Mouse (Mus musculus) forebrain, postnatal 0 days (tissue): ENCODE results near the gene Ppp2r3a. TPM values are rescaled to one million over a fixed set of nuclear protein-coding genes. Genes with fewer than 3 reads are reported as not detected.

Source experiments
- ATAC-seq: fragments of 200-750 bp; cut with Nextera tagmentation; 2 replicates; pipeline ENCODE4 v1.8.0; 2017; ENCODE audit warnings: mild to moderate bottlenecking, moderate library complexity
- DNase-seq: peaks from one replicate; pipeline ENCODE4 v3.0.0-alpha.2; 2015
- H3K27ac ChIP-seq: fragments of 300-500 bp; sonication (generic); 2 replicates; pipeline ENCODE4 v1.5.1; 2014; ENCODE audit warnings: low read depth, mild to moderate bottlenecking, antibody characterized with exemption, low read length, moderate library complexity, mixed read lengths
- H3K27me3 ChIP-seq: fragments of 300-500 bp; sonication (generic); 2 replicates; pipeline ENCODE4 v1.6.1; 2014; ENCODE audit warnings: mild to moderate bottlenecking, low read length, mixed read lengths; ENCODE audit not compliant: insufficient read depth
- H3K36me3 ChIP-seq: fragments of 300-500 bp; sonication (generic); 2 replicates; pipeline ENCODE4 v1.6.1; 2014; ENCODE audit warnings: mild to moderate bottlenecking, moderate library complexity; ENCODE audit not compliant: insufficient read depth
- H3K4me1 ChIP-seq: fragments of 300-500 bp; sonication (generic); 2 replicates; pipeline ENCODE4 v1.6.1; 2014; ENCODE audit warnings: antibody characterized with exemption; ENCODE audit not compliant: insufficient read depth
- H3K4me2 ChIP-seq: fragments of 300-500 bp; sonication (generic); 2 replicates; pipeline ENCODE4 v1.6.1; 2014; ENCODE audit warnings: low read depth, mild to moderate bottlenecking, moderate library complexity
- H3K4me3 ChIP-seq: fragments of 300-500 bp; sonication (generic); 2 replicates; pipeline ENCODE4 v1.5.1; 2014; ENCODE audit warnings: low read depth, low read length, mixed read lengths
- H3K9ac ChIP-seq: fragments of 300-500 bp; sonication (generic); 2 replicates; pipeline ENCODE4 v1.6.1; 2014; ENCODE audit warnings: mild to moderate bottlenecking
- H3K9me3 ChIP-seq: fragments of 300-500 bp; sonication (generic); 2 replicates; pipeline ENCODE4 v1.6.1; 2016; ENCODE audit warnings: low read length
- CTCF ChIP-seq: sonication (generic); IDR thresholded peaks from 2 replicates; pipeline ENCODE4 v1.5.1; 2016; ENCODE audit warnings: antibody characterized with exemption, control low read depth, low read depth
- whole genome bisulfite sequencing: fragments of 180-500 bp; shearing (Covaris S2); extraction: QIAGEN DNeasy Blood & Tissue Kit; methylation state at CpG from one replicate; pipeline ENCODE4 v1.1.7; 2014; 5-methylcytosine and 5-hydroxymethylcytosine counted together
- polyA plus RNA-seq: library from polyadenylated mRNA; unstranded; fragments of >200 nt; fragmentation: Nextera tagmentation; extraction: Ambion mirVana; gene quantifications from 2 replicates; pipeline ENCODE4 v1.2.1, GENCODE M21; 2015
- total RNA-seq: library from RNA; depleted of rRNA; stranded (reverse); fragments of >200 nt; gene quantifications from 2 replicates; pipeline ENCODE4 v1.2.3, GENCODE M21; 2014

Gene Ppp2r3a
- total and polyA plus RNA-seq, 2 experiments from 2014 or later, result 16.8 to 45.5 TPM

DNA sequence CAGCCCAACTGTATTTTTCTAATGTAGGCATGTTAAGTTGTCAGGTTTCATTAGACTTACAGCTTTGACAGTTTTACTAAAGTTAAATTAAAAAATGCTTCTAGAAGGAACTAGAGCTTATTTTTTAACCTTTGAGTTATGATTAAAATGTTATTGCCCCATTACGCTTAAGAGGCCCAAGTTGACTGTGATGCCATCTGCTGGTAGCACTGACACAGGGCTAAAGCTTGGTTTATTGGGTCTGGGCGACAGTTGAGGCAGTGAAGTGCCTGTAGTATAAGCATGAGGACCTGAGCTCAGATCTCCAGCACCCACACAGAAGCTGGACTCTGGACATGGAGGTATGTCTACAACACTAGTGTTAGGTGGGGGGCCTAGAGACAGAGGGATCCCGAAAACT lies 47.5 kb downstream of the Ppp2r3a start:
- H3K27me3 ChIP-seq, result no peaks in the 10 kb centered on the region
- no peak overlapping the region for H3K4me3 ChIP-seq
- no peak overlapping the region for H3K9ac ChIP-seq
- H3K4me1 ChIP-seq, result no peaks in the 10 kb centered on the region; the same call in 1 of the 2 replicates
- H3K9me3 ChIP-seq, result no peaks in the 10 kb centered on the region
- no peaks in the 10 kb centered on the region for H3K36me3 ChIP-seq
- no peak overlapping the region for H3K27ac ChIP-seq
- H3K4me2 ChIP-seq, result no peak overlapping the region
- DNase-seq (no peak), ATAC-seq (no peak)
- 93% methylated on average over 3 of the region's 3 CpGs for WGBS
- no peak for TF ChIP-seq CTCF

GRCm38 (mm10) chr9:101200627-101201026 lies 51.0 kb downstream of the Ppp2r3a start:
- H3K4me1 ChIP-seq, result no peaks in the 10 kb centered on the region; the same call in 1 of the 2 replicates
- no peaks in the 10 kb centered on the region for H3K36me3 ChIP-seq
- H3K27ac ChIP-seq, result no peak overlapping the region
- H3K9me3 ChIP-seq, result no peaks in the 10 kb centered on the region
- no peaks in the 10 kb centered on the region for H3K27me3 ChIP-seq
- H3K9ac ChIP-seq, result no peak overlapping the region
- H3K4me3 ChIP-seq, result no peak overlapping the region
- no peak overlapping the region for H3K4me2 ChIP-seq
- no peak for TF ChIP-seq CTCF
- ATAC-seq, result no peak
- 30% methylated on average over 5 of the region's 5 CpGs for WGBS
- DNase-seq, result no peak

DNA sequence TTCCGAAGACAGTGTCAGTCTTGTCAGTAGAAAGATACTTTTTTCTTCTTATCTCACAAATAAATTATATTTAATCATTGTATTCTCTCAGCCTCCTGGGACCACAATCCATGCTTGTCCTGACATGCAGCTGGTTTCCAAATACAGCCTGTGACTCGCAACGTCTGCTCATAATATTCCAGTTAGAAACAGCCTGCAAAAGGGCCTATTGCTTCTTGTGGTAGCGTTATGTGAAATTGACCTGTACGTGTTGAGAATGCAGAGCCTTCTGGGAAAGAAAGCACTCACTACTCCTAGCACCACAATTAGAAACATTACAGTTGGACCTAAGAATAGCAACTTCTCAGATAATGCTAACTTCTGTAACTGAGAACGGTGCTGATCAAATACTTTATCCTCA lies 52.8 kb downstream of the Ppp2r3a start:
- no peak overlapping the region for H3K4me3 ChIP-seq
- no peaks in the 10 kb centered on the region; the same call in 1 of the 2 replicates for H3K4me1 ChIP-seq
- no peaks in the 10 kb centered on the region for H3K27me3 ChIP-seq
- no peak overlapping the region; the same call in 1 of the 2 replicates for H3K27ac ChIP-seq
- DNase-seq (no peak), ATAC-seq (no peak)
- WGBS, result 68% methylated on average over 6 of the region's 6 CpGs
- no peak overlapping the region for H3K9ac ChIP-seq
- no peaks in the 10 kb centered on the region for H3K9me3 ChIP-seq
- no peak overlapping the region for H3K4me2 ChIP-seq
- TF ChIP-seq CTCF, result no peak
- no peaks in the 10 kb centered on the region for H3K36me3 ChIP-seq

- no peak overlapping the region for H3K4me2 ChIP-seq
- no peak overlapping the region; the same call in 1 of the 2 replicates for H3K27ac ChIP-seq
- H3K9ac ChIP-seq, result no peak overlapping the region
- no peak for DNase-seq
- H3K4me3 ChIP-seq, result no peak overlapping the region
- H3K4me1 ChIP-seq, result no peaks in the 10 kb centered on the region; the same call in 1 of the 2 replicates
- ATAC-seq, result no peak
- no peaks in the 10 kb centered on the region for H3K36me3 ChIP-seq
- no peaks in the 10 kb centered on the region for H3K9me3 ChIP-seq
- no peaks in the 10 kb centered on the region for H3K27me3 ChIP-seq
- 81% methylated on average over 3 of the region's 3 CpGs for WGBS
- no peak for TF ChIP-seq CTCF
These were observed 53.3 kb downstream of the Ppp2r3a start for GRCm38 (mm10) chr9:101198261-101198660.

DNA sequence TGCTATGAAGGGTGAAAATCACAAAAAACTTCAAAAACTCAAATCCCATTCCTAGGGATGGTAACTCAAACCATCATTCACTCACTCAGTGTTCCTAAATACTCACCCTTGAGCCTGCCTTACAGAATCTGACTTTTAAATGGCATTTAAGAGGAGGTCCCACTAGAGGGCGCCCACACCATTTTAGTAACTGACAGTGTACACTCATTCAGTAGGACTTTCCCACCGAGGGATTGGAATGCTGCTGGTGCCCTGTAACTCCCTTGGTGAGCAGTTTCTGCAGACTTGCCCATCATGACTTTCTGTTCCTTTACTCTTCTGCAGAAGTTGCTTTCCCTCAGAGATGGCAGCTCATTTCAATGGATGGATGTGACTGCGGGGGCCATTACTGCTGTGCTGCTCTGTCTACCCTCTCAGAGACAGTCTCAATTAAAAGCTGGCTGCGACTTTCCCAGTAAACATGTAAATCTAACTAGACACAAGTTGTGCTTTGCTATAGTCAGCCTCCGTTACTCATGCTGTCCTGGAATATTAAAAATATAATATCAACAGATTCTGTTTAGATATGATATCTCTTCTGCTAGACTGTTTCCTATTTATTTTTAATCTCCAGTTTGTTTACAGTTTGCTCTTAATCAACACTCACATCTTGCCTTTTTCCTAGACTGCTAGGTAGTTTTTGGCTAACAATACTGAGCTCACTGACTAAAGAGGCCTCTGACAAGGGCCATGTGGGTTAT lies 69.5 kb downstream of the Ppp2r3a start:
- peak; percentile 93 for ATAC-seq
- no peaks in the 10 kb centered on the region for H3K9me3 ChIP-seq
- WGBS, result 41% methylated on average over 5 of the region's 5 CpGs

GRCm38 (mm10) chr9:101181291-101181690 lies 70.3 kb downstream of the Ppp2r3a start:
- DNase-seq (no peak), ATAC-seq (peak; percentile 5; the same call in 1 of the 2 replicates)
- Histone ChIP-seq H3K4me3 (no peak overlapping the region), H3K9ac (no peak overlapping the region), H3K27me3 (no peaks in the 10 kb centered on the region), H3K4me1 (peaks cover 5% of the 10 kb centered on the region; the same call in 1 of the 2 replicates), H3K9me3 (no peaks in the 10 kb centered on the region), H3K36me3 (peaks cover 12% of the 10 kb centered on the region; the same call in 1 of the 2 replicates), H3K27ac (no peak overlapping the region), H3K4me2 (no peak overlapping the region)
- WGBS, result 57% methylated on average over 6 of the region's 6 CpGs
- TF ChIP-seq CTCF, result no peak

More for the DNA sequence above, 69.5 kb downstream of the Ppp2r3a start:
- H3K36me3 ChIP-seq, result peaks cover 12% of the 10 kb centered on the region; the same call in 1 of the 2 replicates
- peak; percentile 88 for TF ChIP-seq CTCF
- H3K4me3 ChIP-seq, result no peak overlapping the region
- H3K4me2 ChIP-seq, result no peak overlapping the region
- peak; percentile 92 for DNase-seq
- H3K27ac ChIP-seq, result no peak overlapping the region
- H3K9ac ChIP-seq, result no peak overlapping the region
- no peaks in the 10 kb centered on the region for H3K27me3 ChIP-seq
- H3K4me1 ChIP-seq, result peaks cover 5% of the 10 kb centered on the region; the same call in 1 of the 2 replicates

GRCm38 (mm10) chr9:101180234-101180633 lies 71.4 kb downstream of the Ppp2r3a start:
- H3K4me1 ChIP-seq, result peaks cover 5% of the 10 kb centered on the region; the same call in 1 of the 2 replicates
- peaks cover 9% of the 10 kb centered on the region; the same call in 1 of the 2 replicates for H3K36me3 ChIP-seq
- no peak overlapping the region for H3K27ac ChIP-seq
- no peaks in the 10 kb centered on the region for H3K9me3 ChIP-seq
- DNase-seq (peak; percentile 74), ATAC-seq (peak; percentile 82)
- no peaks in the 10 kb centered on the region for H3K27me3 ChIP-seq
- no peak overlapping the region for H3K4me2 ChIP-seq
- no peak for TF ChIP-seq CTCF
- H3K9ac ChIP-seq, result no peak overlapping the region
- 24% methylated on average over 2 of the region's 2 CpGs for WGBS
- no peak overlapping the region for H3K4me3 ChIP-seq
